Mouse (Mus musculus) gonadal fat pad, adult 2 months (tissue): ENCODE results near the gene Gm5460. TPM values are rescaled to one million over a fixed set of nuclear protein-coding genes. Genes with fewer than 3 reads are reported as not detected.
A peak's percentile ranks its signal among the peaks of the same experiment; 100 is the strongest.

Experiments
- DNase-seq: peaks from one replicate; pipeline ENCODE4 v3.0.0-alpha.2; 2012; ENCODE audit warnings: low read depth
- polyA plus RNA-seq: library from polyadenylated mRNA; depleted of rRNA; stranded (reverse); fragments of >200 nt; gene quantifications from 2 replicates; pipeline ENCODE4 v1.2.3, GENCODE M21; 2012; rRNA removed

The Gm5460 gene
- polyA plus RNA-seq, result 1.9 and 2.0 TPM in 2 replicates

DNA sequence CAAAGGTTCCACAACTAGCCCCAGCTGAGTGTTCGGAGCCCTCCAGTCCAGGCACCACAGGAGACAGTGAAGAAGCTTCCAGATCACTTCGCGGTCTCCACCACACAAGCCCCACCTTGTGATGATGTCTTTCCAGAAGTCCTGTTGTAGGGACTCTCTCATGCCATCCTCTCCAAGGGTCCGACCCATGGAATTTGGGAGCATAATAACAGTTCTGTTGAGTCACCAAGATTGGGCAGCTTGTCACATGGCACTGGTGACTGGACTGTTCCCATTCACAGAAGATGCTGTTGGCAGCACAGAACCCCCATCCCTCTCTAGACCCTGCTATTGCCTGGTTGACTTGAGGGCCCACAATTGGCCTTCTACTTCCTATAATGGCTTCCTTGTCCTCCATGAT lies at the start of gene Gm5460:
Gene Gm5460, plus strand, starts transcription at position 378 of the 400 bp plus-strand sequence.
- DNase-seq, result no peak

DNA sequence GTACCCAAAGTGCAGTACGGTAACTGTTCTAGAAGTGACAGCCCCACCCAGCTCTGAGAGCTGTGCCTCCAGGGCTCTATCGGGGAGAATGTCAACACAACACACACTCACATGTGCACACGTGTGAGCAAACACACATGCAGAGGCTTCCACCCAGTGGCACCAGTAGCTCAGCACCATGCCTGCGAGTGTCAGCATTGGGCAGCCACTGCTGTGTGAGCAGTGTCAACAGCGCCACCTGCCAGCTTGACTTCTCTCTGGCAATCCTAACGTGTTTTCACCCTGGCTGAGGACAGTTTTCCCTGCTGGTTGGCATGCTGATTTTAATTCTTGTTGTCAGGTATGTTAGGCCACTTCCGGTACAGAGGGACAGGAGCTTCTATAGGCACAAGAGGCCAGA lies 43.9 kb upstream of the Gm5460 start:
- DNase-seq, result no peak

DNA sequence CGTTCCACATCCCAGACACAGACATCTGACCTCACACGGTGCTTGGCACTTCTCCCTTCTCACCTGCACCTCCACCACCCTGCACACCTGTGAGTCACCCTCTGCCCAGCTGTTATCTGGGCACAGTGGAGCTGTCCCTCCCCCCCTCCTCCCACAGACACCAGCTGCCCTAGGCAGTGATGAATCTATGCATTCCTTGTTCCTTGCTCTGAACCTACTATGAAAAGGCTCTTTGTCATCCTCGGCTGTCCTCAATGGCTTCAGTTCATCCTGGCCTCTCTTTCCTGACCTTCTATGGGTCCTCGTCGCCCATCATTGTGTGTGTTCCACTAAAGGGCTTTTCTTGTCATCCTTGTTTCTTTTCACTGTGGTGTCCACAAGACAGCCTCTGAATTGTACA lies 41.8 kb upstream of the Gm5460 start:
- DNase-seq, result peak; percentile 6

DNA sequence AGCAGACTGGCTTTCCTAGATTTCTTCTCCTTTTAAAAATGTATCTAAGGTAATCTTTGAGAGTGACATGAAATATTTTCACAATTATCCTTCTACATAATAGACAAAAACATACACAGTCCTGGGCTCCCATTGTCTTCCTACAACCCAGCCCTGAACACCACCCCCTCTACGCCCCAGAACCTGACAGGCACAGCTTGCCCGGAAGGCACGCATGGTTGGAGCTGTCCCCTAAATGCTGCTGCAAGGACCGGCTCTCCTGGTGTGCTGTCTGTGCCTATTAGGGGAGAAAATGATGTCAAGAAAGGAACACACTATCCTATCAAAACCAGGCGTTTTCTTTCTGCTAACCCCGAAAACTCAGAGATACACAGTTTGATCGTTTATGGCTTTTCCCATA lies 38.8 kb upstream of the Gm5460 start:
- DNase-seq, result no peak

DNA sequence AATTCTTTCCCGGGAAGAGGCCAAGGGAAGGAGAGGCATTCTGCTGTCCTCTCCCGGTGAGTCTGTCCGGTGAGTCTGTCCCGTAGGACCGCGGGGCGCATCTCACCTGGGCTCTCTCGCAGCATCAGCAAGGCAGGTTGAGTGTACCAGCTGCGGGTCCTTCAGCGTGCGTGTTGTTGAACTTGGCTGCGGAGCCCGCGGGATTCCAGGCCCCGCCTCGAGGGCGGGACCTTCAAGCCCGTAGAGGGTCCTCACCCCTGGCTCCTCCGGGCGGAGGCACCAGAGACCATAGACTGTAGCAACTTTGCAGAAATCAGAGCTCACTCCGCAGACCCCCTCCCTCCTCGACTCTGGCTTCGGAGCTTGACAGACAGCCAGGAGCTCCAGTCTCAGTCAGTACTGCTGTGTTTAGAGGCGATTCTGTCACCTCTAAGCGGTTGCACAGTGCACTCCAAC lies 37.9 kb upstream of the Gm5460 start, which contains the start of gene Zfp488:
Gene Zfp488, minus strand, starts transcription at position 161 of the 456 bp plus-strand sequence.
- no peak for DNase-seq

DNA sequence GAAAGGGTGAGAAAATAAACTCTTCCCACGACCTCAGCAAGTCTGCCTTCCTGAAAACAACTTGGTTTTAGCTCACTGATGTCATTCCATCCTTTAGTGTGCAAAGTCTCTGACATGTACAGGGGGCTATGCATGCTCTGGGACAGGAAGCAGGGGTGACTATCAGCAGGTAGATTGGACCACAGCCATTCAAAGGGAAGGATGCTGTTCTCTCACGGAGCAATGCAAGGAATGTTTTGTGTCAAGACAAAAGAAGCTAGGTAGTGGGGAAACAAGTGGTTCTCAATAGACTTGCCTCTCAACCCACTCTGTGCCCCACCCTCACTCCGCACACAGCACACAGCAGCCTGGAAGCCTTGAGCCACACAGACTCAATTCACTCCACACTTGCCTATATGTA lies 27.4 kb upstream of the Gm5460 start:
- DNase-seq, result no peak

DNA sequence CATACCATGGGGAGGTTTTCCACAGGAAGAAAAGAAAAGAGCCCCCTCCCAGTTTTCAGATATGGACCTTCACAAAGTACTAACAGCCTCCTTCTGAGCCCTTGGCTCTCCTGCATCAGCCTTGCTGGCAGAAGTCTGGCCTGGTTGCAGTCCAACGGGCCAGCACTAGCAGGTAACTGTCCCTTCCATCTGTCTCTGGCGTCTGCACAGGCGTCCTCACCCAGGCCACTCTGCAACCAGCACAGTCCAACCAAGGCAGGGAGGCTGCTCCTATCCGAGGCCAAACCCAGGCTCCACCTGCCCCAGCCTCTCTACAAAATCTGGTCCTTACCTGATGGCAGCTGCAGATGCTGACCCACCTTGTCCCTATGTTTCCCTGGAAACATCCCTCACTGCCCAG lies 24.6 kb upstream of the Gm5460 start:
- no peak for DNase-seq

DNA sequence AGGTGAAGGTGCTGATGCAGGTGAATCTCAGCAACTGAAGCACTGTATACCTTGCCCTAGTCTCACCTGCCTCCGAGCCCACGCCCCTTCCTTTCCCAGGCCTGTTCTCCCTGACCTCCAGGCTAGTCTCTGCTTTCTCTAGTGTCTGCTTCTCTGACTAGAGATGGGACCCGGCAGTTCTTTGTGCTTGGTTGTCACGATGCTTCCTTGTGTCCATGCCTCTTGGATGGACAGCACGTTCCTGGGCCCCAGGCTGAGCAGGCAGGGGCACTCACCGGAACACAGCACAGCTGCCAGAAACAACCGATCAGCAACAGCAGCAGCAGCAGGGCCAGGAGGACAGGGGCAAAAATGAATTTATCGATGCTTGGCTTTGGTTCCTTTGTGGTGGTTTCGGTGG lies 23.5 kb upstream of the Gm5460 start:
- no peak for DNase-seq

DNA sequence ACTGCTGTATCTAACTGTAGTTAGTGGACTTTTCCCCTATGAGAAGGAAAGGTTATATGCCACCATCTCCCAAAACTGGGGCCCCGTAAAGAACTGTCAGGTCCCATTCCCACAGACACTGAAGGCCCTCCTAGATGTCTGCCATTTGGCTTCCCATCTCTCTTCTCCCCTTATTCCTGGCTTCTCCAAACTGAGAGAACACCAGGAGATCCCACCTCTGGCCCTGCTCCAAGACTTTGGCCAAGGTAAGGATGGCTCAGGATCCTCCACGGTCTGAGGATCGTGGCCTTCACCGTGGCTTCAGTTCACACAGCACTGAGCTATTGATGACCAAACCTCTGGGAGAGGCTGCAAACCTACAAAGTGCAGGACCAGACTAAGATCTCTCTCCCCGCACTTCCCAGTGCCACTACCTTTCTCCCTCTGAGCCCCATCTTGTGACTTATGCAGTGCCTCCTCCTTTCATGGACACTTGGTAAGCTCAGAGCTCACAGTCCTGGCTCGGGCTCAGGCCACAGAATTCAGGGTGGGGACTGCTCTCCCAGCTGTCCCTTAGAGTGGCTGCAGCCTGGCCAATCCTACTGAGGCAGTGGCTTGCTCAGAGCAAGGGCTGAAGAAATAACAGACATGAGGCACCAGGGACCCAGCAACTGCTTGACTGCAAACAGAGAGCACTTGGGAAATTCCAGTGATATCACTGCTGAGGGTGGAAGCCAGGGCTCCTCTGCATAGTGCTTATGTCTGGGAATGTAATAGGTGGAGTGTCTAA lies 22.9 kb upstream of the Gm5460 start:
- no peak for DNase-seq

DNA sequence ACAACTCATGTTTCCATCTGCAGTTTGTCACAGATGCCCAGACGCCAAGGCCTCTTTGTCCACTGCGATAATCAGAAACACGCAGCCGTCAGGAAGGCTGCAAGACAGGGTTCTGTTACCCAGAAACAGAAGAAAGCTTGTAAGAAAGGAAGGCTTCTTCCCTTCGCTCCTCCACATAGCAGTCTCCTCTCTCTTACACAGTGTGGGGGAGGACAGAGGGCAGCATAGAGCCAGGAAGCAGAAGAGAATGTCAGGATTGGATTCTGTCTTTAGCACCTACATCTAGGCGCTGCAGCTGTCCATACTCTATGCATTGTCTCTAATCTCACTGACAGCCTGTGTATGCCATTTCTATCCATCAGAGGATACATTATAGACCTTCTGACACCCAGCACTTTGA lies 19.1 kb upstream of the Gm5460 start:
- DNase-seq, result no peak

DNA sequence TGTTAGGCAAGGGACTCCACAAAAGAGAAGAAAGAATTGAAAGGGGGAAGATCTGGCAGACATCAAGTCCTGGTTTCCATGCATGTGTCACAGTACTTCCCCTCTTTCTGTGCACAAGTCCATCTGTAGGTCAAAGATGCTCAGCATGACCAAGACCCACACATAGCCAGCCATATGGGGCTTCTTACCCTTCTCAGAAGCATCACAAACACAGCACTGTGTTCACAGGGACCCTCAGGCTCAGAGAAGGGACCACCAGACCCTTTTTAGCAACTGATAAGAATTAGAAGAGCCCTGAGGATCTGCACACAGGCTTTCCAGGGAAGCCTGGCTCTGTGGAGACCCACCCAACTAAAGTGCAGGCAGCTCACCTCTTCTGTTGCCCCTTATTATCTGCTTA lies 16.5 kb upstream of the Gm5460 start:
- DNase-seq, result no peak

DNA sequence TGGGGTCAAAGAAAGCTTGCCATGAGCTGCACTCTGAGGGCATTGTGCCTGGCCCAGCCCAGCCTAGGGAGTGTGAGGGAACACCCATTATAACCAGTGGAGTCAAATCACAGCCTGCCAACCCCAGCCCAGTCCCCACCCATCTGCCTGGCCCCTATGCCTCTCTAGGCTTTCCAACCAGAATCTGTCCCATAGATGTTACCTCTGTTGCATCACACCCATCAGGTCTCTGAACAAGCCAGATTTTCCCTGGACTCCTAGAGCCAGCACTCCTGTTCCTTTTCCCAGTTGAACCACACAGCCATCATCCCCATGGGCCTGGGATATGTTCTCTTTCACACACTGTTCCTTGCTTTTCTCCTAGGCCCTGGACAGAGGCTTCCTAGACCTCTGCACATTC lies 15.1 kb upstream of the Gm5460 start:
- DNase-seq, result no peak

DNA sequence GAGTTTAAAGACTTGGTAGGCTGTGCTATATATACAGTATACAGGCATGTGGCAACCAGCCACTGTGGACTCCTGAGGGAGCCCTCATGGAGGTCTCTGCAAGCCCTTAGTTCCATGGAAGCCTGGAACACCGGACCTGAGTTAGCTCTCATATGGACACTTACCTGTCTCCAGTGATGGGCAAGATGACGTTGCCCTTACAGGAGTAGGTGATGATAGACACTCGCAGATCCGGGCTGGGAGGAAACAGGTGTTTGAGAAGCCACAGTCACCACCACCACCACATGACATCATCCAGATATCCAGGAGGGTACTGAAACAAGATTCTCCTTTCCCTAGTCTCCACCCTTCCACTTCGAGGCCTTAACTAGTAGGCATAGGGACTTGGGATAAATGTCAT lies 14.2 kb upstream of the Gm5460 start:
- DNase-seq, result no peak

DNA sequence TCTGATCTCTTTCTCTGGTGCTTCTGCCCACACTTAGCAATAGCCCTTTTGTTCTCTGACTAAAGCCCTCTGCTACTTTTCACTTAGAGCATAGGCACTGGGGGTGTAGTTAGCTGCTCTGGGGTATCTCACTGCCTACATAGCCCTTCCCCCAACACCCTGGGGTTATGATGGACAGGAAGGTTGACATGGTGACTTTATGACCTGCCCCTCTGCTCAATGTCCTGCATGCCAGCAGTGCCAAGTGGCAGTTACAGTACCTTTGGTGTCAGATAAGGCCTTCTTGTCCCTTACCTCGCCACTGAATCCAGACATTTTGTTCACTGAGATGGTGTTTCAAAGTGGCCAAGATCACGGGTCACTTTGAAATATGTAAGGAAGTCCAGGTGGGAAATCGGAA lies 1.5 kb upstream of the Gm5460 start, which contains the start of gene Gm30083:
Gene Gm30083, minus strand, starts transcription at position 120 of the 400 bp plus-strand sequence.
- DNase-seq, result no peak

DNA sequence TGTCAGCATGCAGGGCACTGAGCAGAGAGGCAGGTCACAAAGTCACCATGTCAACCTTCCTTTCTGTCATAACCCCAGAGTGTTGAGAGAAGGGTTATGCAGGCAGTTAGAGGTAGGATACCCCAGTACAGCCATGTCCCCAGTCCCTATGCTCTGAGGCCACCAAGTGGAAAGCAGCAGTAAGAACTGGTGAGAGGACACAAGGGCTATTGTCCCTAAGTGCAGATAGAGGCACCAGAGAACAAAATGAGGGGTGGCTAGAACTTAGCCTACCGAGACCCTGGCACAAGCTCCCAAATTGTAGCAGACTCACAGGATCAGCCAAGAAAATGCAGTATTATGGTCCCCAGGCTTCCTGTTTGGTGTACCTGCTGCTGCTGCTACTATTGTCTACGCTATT lies 380 bp downstream of the Gm5460 start:
- no peak for DNase-seq

DNA sequence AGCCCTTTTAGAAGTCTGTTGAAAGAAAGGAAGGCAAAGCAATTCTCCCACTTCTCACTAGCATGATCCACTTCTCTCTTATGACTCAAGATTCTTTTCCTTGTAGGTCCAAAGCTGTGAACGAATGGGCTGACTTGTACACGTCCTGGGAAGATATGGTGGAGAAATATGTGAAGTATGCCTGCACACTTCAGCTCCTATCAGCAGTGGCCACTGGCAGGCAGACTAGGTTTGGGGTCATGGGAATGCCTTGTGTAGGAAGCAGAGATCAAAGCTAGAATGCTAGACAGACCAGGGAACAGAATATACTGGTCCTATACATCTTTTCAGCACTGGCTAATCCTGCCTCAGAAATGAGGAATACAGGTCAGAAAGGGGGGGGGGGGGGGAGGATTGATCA lies 10.2 kb downstream of the Gm5460 start:
- DNase-seq, result no peak

DNA sequence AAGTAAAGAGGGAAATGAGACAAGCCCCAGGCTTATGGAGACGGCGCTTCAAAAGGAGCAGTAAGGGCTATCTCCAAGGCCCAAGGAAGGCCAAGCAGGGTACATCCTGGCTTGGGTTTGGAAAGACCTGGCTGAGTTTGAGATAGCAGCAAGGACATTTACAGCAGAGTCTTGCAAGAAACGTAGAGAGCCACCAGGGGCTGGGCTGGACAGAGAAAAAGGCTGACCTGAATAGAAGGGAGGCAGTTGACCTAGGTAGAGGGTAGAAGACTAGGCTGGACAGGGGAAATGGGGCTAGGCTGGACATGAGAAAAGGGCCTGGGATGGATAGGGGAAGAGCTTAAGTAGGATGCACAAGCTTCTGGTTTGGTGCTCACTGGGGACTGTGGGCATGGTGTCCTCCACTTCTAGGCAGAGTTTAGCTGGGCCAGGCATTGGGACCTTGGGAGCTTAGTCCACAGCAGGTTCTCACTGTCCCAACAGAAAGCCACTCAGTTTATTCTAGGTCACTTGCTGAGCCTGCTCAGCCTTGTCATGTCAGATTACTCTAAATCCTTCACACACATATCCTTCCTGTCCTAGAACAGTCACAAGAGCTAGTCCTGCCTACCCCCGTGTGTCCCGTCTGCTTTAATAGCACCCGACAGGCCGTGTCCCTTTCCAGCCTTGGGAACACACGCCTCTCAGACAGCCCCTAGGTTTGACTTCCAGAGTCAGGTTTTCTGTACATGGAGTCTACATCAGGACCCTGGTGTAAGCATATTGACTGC lies 17.5 kb downstream of the Gm5460 start:
- DNase-seq, result no peak

DNA sequence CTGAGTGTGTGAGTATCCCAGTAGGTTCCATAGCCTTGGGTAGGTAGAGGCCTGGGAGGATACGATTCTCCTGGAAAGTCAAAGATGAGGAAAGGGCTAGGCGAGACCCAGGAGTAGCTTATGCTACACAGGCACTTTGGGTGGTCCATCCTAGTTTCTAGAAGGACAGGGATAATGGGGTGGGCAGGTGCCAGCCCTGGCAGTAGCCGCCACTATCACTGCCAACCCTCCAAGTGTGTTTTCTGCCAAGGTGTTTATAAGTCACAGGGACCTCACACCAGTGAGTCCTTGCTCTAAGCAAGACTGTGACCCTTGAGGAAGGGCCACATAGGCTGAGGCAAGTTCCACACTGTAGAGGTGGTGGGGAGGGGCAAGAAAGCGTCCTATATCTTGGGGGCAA lies 24.7 kb downstream of the Gm5460 start:
- no peak for DNase-seq

DNA sequence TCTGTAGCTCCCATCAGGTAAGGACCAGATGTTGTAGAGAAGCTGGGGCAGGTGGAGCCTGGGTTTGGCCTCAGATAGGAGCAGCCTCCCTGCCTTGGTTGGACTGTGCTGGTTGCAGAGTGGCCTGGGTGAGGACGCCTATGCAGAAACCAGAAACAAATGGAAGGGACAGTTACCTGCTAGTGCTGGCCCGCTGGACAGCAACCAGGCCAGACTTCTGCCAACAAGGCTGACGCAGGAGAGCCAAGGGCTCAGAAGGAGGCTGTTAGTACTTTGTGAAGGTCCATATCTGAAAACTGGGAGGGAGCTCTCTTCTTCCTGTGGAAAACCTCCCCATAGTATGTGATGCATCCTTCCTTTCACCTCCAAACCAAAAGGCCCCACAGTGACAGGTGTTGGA lies 26.8 kb downstream of the Gm5460 start:
- no peak for DNase-seq

DNA sequence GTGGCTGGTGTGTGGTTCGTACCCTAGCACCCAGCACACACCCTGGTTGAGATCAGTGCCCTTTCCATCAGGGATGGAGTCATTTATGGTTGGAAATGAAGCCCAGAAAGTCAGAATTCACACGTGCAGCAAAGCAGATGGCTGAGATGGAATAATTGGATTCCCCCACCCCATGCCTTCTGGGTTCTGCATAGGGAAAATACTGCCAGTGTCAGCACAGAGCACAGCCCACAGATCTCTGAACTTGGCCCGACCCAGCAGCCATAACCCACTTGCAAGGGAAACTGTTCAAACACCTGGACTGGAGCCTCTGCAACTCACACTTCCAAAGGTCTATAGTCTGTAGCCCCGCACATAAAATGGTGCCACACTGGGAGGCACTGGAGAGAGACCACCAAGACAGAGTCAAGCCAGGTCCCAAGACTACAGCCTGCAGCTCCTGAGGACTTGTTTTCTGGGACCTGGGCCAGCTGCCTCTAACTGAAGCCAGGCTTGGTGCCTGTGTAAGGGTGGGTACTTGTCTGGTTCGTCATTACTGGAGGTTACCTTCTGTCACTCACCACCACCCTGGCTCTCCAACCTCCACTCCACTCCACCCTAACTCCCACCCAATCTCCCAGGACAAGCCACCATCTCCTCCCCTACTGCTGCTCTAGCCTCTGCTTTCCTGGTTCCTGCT lies 33.7 kb downstream of the Gm5460 start:
- no peak for DNase-seq

DNA sequence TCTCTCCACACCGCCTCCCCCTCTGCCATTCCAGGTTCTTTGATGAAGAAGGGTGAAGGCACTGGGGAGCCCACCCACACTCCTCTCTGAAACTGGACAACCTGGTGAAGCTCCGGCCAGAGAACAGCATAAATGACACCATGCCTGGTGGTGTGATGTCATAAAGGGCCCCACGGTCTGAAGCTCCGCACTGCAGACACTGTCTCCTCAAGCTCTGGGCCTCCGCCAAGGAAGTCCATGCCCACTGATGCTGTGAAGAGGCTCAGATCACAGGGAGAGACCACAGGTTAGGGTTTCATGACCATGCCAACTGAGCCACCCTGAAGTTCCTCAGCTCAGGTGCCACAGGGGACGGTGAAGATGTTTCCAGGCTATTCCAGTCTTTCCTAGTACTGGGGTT lies 36.0 kb downstream of the Gm5460 start, which contains the start of gene Antxrl:
Gene Antxrl, plus strand, starts transcription at position 192 of the 400 bp plus-strand sequence.
- no peak for DNase-seq

DNA sequence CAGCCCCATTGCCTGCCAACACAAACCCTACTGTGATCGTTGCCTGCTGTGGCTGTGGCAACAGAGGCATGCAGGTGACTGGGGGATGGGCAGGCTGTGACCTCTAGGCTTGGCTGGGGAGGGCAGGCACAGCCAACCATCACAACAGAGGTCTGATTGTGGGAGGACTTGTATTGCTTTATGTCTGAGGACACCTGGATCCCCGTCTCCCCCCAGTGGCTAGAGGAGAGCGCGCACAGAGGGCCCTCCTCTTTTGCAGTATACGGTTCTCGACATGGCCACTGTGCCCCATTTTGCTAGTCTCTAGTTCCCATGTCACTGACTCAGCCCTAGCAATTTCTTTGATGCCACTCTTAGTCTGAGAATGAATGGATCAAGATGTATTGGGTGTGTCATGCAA lies 55.1 kb downstream of the Gm5460 start:
- no peak for DNase-seq
